Mouse (Mus musculus) myocyte (in vitro differentiated cells): ENCODE measurements around the gene Ltn1.

ENCODE experiments used
- CEBPB ChIP-seq: IDR thresholded peaks from 2 replicates; pipeline ENCODE4 v1.6.1; 2011; ENCODE audit warnings: mild to moderate bottlenecking, moderate library complexity; ENCODE audit not compliant: poor library complexity, insufficient read depth, severe bottlenecking
- MYOD1 ChIP-seq, 3 experiments: IDR thresholded peaks; one replicate each; pipeline ENCODE4 v1.6.1; 2011; ENCODE audit warnings: control low read depth in 2 of 3, low read depth in 2 of 3, mild to moderate bottlenecking in 2 of 3, moderate library complexity in 1 of 3; ENCODE audit not compliant: insufficient read length in 2 of 3, control insufficient read depth in 1 of 3
- MYOG ChIP-seq, 3 experiments: IDR thresholded peaks; one replicate each; pipeline ENCODE4 v1.6.1; 2011; ENCODE audit warnings: control low read depth in 2 of 3, low read depth in 2 of 3, mild to moderate bottlenecking in 2 of 3; ENCODE audit not compliant: insufficient read length in 2 of 3, control insufficient read depth in 1 of 3, insufficient read depth in 1 of 3
- TCF12 ChIP-seq: IDR thresholded peaks from one replicate; pipeline ENCODE4 v1.6.1; 2011; ENCODE audit warnings: mild to moderate bottlenecking, control low read depth; ENCODE audit not compliant: poor library complexity, insufficient read depth, severe bottlenecking

GRCm38 (mm10) chr16:87351386-87352105 is 80.9 kb downstream of the Ltn1 start:
- TF ChIP-seq TCF12, result no peak
- no peak for TF ChIP-seq MYOD1 (IDR thresholded peaks at IDR 0.05; ENCODE audit: control insufficient read depth in 1 of 3, insufficient read length in 2 of 3, low read depth in 2 of 3)
- TF ChIP-seq MYOG (IDR thresholded peaks at IDR 0.05; ENCODE audit: control insufficient read depth in 1 of 3, insufficient read depth in 1 of 3, insufficient read length in 2 of 3, low read depth in 2 of 3), result no peak
- no peak for TF ChIP-seq CEBPB
